Mouse (Mus musculus): Measurements from ENCODE around the gene 1700037H04Rik.
"Not testable (repeated sequence)": the region's sequence is repeated elsewhere in the genome, so short reads cannot be mapped to it uniquely, and the experiment has no call there.

The 1700037H04Rik gene

DNA sequence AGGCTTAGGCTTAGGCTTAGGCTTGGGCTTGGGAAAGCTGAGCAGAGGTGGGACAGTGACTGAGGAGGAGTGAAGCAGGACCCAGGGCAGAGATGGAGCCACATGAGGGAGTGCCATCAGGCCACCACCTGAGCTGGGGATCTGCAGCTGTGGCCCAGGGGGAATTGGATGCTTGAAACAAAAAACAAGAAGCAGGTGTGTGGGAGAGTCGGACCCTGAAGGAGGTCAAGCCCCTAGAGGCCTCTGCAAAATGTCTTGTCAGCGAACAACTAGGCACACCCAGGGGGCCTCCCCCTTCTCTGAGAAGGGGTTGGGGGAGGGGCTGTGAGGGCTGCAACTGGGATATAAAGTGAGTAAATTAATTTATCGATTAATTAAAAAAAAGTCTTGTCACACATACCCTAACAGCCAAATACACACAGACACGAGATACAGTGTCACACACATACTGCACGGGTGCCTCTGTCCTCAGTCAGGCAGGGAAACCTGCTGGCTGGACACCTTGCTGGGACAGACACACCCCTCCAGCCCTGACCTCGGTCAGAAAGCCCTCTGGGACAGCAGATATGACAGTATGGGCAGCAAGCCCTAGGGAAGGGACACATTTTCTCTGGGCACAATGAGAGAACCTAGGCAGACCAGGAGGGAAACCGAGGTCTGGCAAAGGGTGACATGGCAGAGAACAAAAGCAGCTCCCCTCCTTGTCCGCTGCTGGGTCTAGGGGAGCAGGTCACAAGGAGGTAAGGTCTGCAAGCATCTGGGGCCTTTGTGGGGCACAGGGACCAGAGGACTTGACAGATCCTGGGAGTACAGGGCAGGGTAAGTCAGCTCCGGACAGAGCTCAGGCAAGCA is 33.7 kb downstream of the 1700037H04Rik start:
- no peak for DNase-seq

DNA sequence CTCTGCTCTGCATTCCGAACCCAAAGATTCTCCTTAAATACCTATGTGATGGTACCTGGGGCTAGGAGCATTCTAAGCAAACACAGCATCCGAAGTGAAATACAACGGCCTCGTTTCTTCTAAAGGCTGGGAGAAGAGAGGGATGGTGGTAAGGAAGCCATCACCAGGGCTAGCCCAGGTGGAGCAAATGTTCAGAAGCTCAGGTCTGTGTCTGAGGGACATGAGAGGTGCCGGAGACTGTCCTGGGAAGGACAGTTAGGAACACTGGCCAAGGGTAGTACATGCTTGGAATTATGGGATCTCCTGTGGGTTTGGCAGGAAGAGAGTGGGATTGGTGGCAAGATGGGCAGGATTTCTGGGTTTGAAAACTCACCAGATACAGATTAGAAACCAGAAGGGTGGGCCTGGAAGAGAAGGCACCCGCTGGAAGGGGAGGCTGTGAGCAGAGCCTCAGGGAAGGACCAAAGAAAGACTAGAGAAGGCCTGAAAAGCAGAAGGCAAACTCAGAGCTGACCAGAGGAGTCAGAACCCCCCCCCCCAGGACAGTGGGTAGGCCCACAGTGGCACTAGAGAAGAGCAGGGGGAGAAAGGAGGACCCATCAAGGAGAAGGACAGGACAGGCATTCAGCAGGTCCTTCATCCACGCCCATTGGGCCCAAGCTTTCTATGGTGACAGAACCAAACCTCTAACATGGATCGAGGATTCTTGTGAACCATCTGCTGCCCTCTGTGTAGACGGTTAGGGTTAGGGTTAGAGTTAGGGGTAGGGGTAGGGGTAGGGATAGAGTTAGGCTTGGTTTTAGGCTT is 34.5 kb downstream of the 1700037H04Rik start:
- no peak for DNase-seq

DNA sequence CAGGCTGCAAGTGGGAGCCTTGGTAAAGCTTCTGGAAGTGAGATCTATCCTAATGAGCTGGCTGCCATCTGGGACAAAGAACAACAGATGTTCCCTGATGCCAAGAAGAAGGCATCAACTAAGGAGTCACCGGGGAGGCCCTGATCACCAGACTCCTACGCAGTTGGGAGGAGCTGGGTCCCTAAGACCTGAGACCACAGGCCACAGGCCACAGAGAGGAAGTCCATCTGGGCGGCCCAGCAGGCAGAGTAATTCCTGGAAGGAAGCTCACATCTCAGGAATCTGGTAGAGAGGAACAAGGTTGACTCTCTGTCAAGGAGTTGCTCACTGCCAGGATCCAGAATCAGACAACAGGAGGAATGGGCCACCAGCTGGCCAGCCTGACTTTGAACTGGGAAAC is 35.7 kb downstream of the 1700037H04Rik start:
- no peak for DNase-seq

DNA sequence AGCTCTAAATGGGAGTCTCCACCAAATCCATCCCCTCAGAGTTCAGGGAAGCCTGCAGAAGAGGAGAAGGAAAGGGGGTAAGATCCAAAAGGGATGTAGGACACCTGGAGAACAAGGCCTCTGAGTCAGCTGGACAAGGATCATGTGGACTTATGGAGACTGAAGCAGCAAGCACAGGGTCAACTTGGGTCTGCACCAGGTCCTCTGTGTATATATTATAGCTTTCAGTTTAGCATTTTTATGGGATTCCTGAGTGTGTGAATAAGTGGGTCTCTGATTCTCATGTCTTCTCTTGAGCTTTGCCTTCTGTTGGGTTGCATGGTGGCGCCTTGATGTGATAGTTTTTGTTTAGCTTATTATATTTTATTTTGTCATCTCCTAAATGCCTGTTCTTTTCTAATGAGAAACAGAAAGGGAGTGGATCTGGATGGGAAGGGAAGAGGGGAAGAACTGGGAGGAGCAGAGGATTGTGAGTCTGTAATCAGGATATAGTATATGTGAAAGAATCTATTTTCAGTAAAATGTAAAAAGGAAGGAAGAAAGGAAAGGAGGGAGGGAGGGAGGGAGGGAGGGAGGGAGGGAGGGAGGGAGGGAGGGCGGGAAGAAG is 40.8 kb downstream of the 1700037H04Rik start:
- no peak for DNase-seq

DNA sequence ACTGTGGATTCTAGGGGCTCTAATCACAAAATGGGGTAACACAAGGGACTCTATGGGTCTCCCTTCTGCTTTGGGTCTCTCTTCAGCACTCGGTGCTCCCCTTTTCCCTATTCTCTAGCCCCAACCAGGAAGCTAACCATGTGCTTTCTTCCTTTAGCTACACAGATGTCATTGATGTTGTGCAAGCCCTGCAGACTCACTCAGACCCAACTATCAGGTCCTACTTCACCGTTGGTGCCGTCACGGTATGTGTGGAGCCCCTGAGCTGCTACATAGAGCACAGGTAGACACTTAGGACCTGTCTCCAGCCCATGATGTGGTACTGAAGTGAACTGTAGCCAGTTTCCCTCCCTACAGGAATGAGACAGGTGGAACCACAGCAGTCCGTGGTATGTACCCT is 53.9 kb downstream of the 1700037H04Rik start:
- no peak for DNase-seq

DNA sequence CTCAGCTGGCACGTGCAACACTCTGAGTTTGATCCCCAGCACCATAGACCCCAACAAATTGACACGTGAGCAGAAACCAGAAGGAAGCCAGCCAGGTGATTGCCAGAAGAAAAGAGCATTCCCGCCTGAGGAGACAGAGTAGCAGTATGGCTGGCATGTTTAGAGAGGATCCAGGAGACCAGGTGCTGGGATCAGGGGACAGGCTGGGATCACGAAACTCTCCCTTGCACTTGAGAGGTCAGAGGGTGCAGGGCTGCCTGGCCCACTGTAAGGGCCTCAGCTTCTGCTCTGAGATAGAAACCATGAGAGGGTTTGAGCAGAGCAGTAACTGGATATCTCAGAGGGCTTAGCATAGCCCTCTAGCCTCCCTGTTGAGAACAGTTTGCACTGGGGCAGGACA is 54.8 kb downstream of the 1700037H04Rik start:
- DNase-seq, result not testable (repeated sequence)

DNA sequence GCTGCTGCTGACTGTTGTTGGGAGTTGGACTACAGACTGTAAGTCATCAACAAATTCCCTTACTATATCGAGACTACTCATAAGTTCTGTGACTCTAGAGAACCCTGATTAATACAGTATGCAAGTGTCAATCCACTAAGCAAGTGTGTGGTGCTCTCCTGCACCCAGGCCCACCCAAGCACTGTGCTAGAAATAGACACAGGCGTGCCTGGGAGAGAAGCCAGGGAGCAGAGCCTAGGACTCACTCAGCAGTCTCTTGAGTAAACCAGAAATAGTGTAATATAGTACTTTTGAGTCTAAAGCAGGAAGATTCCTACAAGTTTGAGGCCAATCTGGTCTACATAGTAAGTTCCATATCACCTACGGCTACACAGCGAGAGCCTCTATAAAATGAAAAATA is 55.9 kb downstream of the 1700037H04Rik start:
- DNase-seq, result no peak

DNA sequence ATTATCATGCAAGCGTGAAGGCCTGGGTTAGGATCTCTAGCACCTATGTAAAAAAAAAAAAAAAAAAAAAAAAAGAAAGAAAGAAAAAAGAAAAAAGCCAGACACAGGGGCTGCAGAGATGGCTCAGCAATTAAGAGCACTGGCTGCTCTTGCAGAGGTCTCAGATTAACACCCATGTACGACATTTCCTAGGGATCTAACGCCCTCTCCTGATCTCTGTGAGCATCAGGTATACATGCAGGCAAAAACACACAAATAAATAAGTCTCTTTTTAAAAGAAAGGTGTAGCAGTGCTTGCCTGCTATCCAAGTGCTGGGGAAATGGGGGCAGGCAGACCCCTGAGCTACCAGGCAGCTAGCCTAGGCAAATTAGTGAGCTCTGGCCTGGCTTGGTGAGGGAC is 58.4 kb downstream of the 1700037H04Rik start:
- no peak for DNase-seq

DNA sequence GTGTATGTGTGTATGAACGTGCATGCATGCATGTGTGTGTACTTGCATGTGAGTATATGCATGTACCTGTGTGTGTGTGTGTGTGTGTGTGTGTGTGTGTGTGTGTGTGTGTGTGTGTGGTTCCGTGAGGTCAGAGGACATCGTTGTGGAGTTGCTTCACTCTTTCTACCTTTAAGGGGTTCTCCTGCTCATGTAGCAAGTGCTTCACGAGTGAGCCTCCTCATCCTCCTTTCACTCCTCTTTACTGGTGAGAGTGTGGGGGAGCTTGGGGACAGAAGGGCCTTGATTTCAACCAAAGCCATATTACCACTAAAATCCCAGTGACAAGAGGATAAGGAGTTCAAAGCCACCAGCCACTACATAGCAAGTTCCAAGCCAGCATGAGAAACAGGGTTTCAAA is 62.8 kb downstream of the 1700037H04Rik start:
- no peak for DNase-seq

Measured in cerebellum, adult 11 months (tissue).